Mouse (Mus musculus) MEL (cell line): ENCODE data around the gene 4930432K21Rik. TPM values are rescaled to one million over a fixed set of nuclear protein-coding genes. Genes with fewer than 3 reads are reported as not detected.

Experiments used
- DNase-seq: peaks from one replicate; pipeline ENCODE4 v3.0.0; 2011; ENCODE audit warnings: low read depth, low spot score
- H3K27ac ChIP-seq: 2 replicates; pipeline ENCODE4 v1.5.1; 2012; ENCODE audit warnings: low read depth, mild to moderate bottlenecking, control low read depth, low read length, moderate library complexity; ENCODE audit not compliant: control insufficient read depth
- H3K27me3 ChIP-seq, 2 experiments: fragments of 150-350 bp in 1 of 2; sonication (generic) in 1 of 2; 2 replicates each; pipeline ENCODE4 v1.6.1; 2012; ENCODE audit warnings: low read length in 2 of 2, mild to moderate bottlenecking in 2 of 2, improper control_type of control experiment in 1 of 2, moderate library complexity in 1 of 2; ENCODE audit not compliant: insufficient read depth in 2 of 2, control insufficient read depth in 1 of 2
- H3K36me3 ChIP-seq, 2 experiments: 2 replicates each; pipeline ENCODE4 v1.6.1; 2012 to 2014; ENCODE audit warnings: low read length in 2 of 2, improper control_type of control experiment in 1 of 2, inconsistent platforms in 1 of 2, mild to moderate bottlenecking in 1 of 2; ENCODE audit not compliant: insufficient read depth in 2 of 2, control insufficient read depth in 1 of 2
- H3K4me1 ChIP-seq, 2 experiments: fragments of 150-350 bp in 1 of 2; sonication (generic) in 1 of 2; 2 replicates each; pipeline ENCODE4 v1.6.1; 2012; ENCODE audit warnings: low read length in 2 of 2, improper control_type of control experiment in 1 of 2, mild to moderate bottlenecking in 1 of 2; ENCODE audit not compliant: insufficient read depth in 2 of 2, control insufficient read depth in 1 of 2
- H3K4me3 ChIP-seq, 2 experiments: fragments of 150-350 bp in 1 of 2; sonication (generic) in 1 of 2; 2 replicates each; pipeline ENCODE4 v1.5.1; 2012; ENCODE audit warnings: low read depth in 2 of 2, low read length in 2 of 2, mild to moderate bottlenecking in 2 of 2, moderate library complexity in 2 of 2, control low read depth in 1 of 2, improper control_type of control experiment in 1 of 2; ENCODE audit not compliant: control insufficient read depth in 1 of 2, insufficient read depth in 1 of 2
- H3K79me2 ChIP-seq: 2 replicates; pipeline ENCODE4 v1.6.1; 2012; ENCODE audit warnings: mild to moderate bottlenecking, low read length, moderate library complexity; ENCODE audit not compliant: control insufficient read depth, poor library complexity, insufficient read depth
- H3K9ac ChIP-seq: 2 replicates; pipeline ENCODE4 v1.6.1; 2012; ENCODE audit warnings: low read depth, mild to moderate bottlenecking, control low read depth, low read length, moderate library complexity; ENCODE audit not compliant: control insufficient read depth, poor library complexity, severe bottlenecking
- H3K9me3 ChIP-seq: fragments of 150-350 bp; sonication (generic); replicated peaks from 2 replicates; pipeline ENCODE4 v1.6.1; 2012; ENCODE audit warnings: mild to moderate bottlenecking, low read length, improper control_type of control experiment, moderate library complexity; ENCODE audit not compliant: insufficient read depth
- BHLHE40 ChIP-seq: IDR thresholded peaks from 2 replicates; pipeline ENCODE4 v1.6.1; 2012; ENCODE audit warnings: low read depth, mild to moderate bottlenecking, inconsistent platforms, low read length, improper control_type of control experiment, borderline replicate concordance
- CHD1 ChIP-seq: IDR thresholded peaks from 2 replicates; pipeline ENCODE4 v1.6.1; 2012; ENCODE audit warnings: low read depth, mild to moderate bottlenecking, inconsistent platforms, low read length, improper control_type of control experiment
- CTCF ChIP-seq, 3 experiments: IDR thresholded peaks in 2 of 3; conservative IDR thresholded peaks in 1 of 3; 2 replicates each; pipeline ENCODE4 v1.5.1; 2011 to 2012; ENCODE audit warnings: low read length in 3 of 3, low read depth in 2 of 3, mild to moderate bottlenecking in 2 of 3, improper control_type of control experiment in 1 of 3, inconsistent platforms in 1 of 3, mixed read lengths in 1 of 3, moderate library complexity in 1 of 3; ENCODE audit not compliant: control insufficient read depth in 1 of 3, insufficient read depth in 1 of 3, poor library complexity in 1 of 3, severe bottlenecking in 1 of 3
- ELF1 ChIP-seq: IDR thresholded peaks from 2 replicates; pipeline ENCODE4 v1.6.1; 2014; ENCODE audit warnings: low read depth, mild to moderate bottlenecking, inconsistent platforms, low read length, improper control_type of control experiment, moderate library complexity
- ETS1 ChIP-seq: IDR thresholded peaks from 2 replicates; pipeline ENCODE4 v1.6.1; 2012; ENCODE audit warnings: low read depth, mild to moderate bottlenecking, inconsistent platforms, low read length, improper control_type of control experiment, moderate library complexity
- GABPA ChIP-seq: IDR thresholded peaks from 2 replicates; pipeline ENCODE4 v1.6.1; 2012; ENCODE audit warnings: low read depth, mild to moderate bottlenecking, inconsistent platforms, low read length, improper control_type of control experiment, moderate library complexity
- GATA1 ChIP-seq: IDR thresholded peaks from 2 replicates; pipeline ENCODE4 v1.6.1; 2011; ENCODE audit warnings: low read depth, low read length, improper control_type of control experiment
- HCFC1 ChIP-seq: IDR thresholded peaks from 2 replicates; pipeline ENCODE4 v1.6.1; 2012; ENCODE audit warnings: low read depth, mild to moderate bottlenecking, inconsistent platforms, low read length, improper control_type of control experiment, moderate library complexity
- JUND ChIP-seq: IDR thresholded peaks from 2 replicates; pipeline ENCODE4 v1.6.1; 2011; ENCODE audit warnings: low read depth, mild to moderate bottlenecking, improper control_type of control experiment, low read length
- MAFK ChIP-seq: IDR thresholded peaks from 2 replicates; pipeline ENCODE4 v1.6.1; 2011; ENCODE audit warnings: low read depth, mild to moderate bottlenecking, low read length, improper control_type of control experiment, borderline replicate concordance
- MEF2A ChIP-seq: IDR thresholded peaks from 2 replicates; pipeline ENCODE4 v1.6.1; 2014; ENCODE audit warnings: low read depth, mild to moderate bottlenecking, inconsistent platforms, low read length, improper control_type of control experiment; ENCODE audit not compliant: poor library complexity, insufficient replicate concordance, severe bottlenecking; ENCODE audit errors: extremely low read depth
- MXI1 ChIP-seq: IDR thresholded peaks from 2 replicates; pipeline ENCODE4 v1.6.1; 2011; ENCODE audit warnings: mild to moderate bottlenecking, low read depth, low read length, improper control_type of control experiment
- MYB ChIP-seq: IDR thresholded peaks from 2 replicates; pipeline ENCODE4 v1.6.1; 2011; ENCODE audit warnings: mild to moderate bottlenecking, low read depth, low read length, improper control_type of control experiment
- NRF1 ChIP-seq: IDR thresholded peaks from 2 replicates; pipeline ENCODE4 v1.6.1; 2014; ENCODE audit warnings: low read depth, mild to moderate bottlenecking, inconsistent platforms, low read length, improper control_type of control experiment, moderate library complexity; ENCODE audit not compliant: poor library complexity, insufficient read depth, severe bottlenecking
- POLR2AphosphoS2 ChIP-seq: IDR thresholded peaks from 2 replicates; pipeline ENCODE4 v1.6.1; 2011; ENCODE audit warnings: low read length, improper control_type of control experiment
- POLR2AphosphoS5 ChIP-seq: IDR thresholded peaks from 2 replicates; pipeline ENCODE4 v1.6.1; 2012; ENCODE audit warnings: low read depth, borderline replicate concordance, mild to moderate bottlenecking, inconsistent platforms, low read length, moderate library complexity, mixed read lengths
- RAD21 ChIP-seq: IDR thresholded peaks from 2 replicates; pipeline ENCODE4 v1.6.1; 2011; ENCODE audit warnings: mild to moderate bottlenecking, low read depth, low read length, improper control_type of control experiment
- SIN3A ChIP-seq: IDR thresholded peaks from 2 replicates; pipeline ENCODE4 v1.6.1; 2012; ENCODE audit warnings: low read length, improper control_type of control experiment, inconsistent platforms
- TBP ChIP-seq: IDR thresholded peaks from 2 replicates; pipeline ENCODE4 v1.8.0; 2011; ENCODE audit warnings: low read depth, low read length, improper control_type of control experiment
- TCF12 ChIP-seq: IDR thresholded peaks from 2 replicates; pipeline ENCODE4 v1.6.1; 2014; ENCODE audit warnings: low read depth, mild to moderate bottlenecking, inconsistent platforms, low read length, improper control_type of control experiment, moderate library complexity
- ZC3H11A ChIP-seq: IDR thresholded peaks from 2 replicates; pipeline ENCODE4 v1.6.1; 2012; ENCODE audit warnings: low read depth, mild to moderate bottlenecking, inconsistent platforms, low read length, improper control_type of control experiment
- ZMIZ1 ChIP-seq: IDR thresholded peaks from 2 replicates; pipeline ENCODE4 v1.6.1; 2012; ENCODE audit warnings: low read depth, mild to moderate bottlenecking, inconsistent platforms, low read length, improper control_type of control experiment, moderate library complexity
- polyA plus RNA-seq, 2 experiments: library from polyadenylated mRNA; stranded (reverse) in 1 of 2; unstranded in 1 of 2; fragments of >175 nt in 1 of 2; fragments of >200 nt in 1 of 2; gene quantifications; 2 replicates each; pipeline versions ENCODE4 v1.2.1 to v1.2.4; 2012; ENCODE audit warnings: low replicate concordance in 2 of 2, low read depth in 1 of 2; ENCODE audit not compliant: insufficient read length in 2 of 2, insufficient read depth in 1 of 2, missing spikeins in 1 of 2
- total RNA-seq: library from RNA; depleted of rRNA; stranded (reverse); fragments of 300-350 nt; gene quantifications from 2 replicates; pipeline ENCODE4 v1.2.3, GENCODE M21; 2012

The 4930432K21Rik gene
- total and polyA plus RNA-seq, 3 experiments, result 2.2 to 3.0 TPM; not detected in 1

- TF ChIP-seq ETS1 (no peak), CTCF (IDR thresholded peaks at IDR 0.05 in 2 of 3, conservative IDR thresholded peaks at IDR 0.05 in 1 of 3; ENCODE audit: control insufficient read depth in 1 of 3, insufficient read depth in 1 of 3, low read depth in 2 of 3, low read length in 3 of 3, poor library complexity in 1 of 3, severe bottlenecking in 1 of 3) (no peak), CHD1 (no peak), MYB (no peak)
These were observed at the start of gene 4930432K21Rik, which contains the start of gene Cc2d1a (continued) for GRCm38 (mm10) chr8:84147769-84148530.

- Histone ChIP-seq H3K4me1 (peaks cover 0 to 3% of the 10 kb centered on the region in 2 experiments; a peak in 1 of 4 replicates), H3K36me3 (peaks cover 0 to 2% of the 10 kb centered on the region in 2 experiments; a peak in 2 of 4 replicates), H3K27ac (no peak overlapping the region), H3K9me3 (no peaks in the 10 kb centered on the region), H3K27me3 (no peaks in the 10 kb centered on the region), H3K9ac (no peak overlapping the region), H3K79me2 (peaks cover 2% of the 10 kb centered on the region; the same call in 1 of the 2 replicates), H3K4me3 (no peak overlapping the region)
- no peak for DNase-seq
- TF ChIP-seq CTCF (IDR thresholded peaks at IDR 0.05 in 2 of 3, conservative IDR thresholded peaks at IDR 0.05 in 1 of 3; ENCODE audit: control insufficient read depth in 1 of 3, insufficient read depth in 1 of 3, low read depth in 2 of 3, low read length in 3 of 3, poor library complexity in 1 of 3, severe bottlenecking in 1 of 3) (no peak), TCF12 (no peak), POLR2AphosphoS5 (no peak), JUND (no peak), BHLHE40 (no peak), NRF1 (no peak), GATA1 (no peak), ZC3H11A (no peak)
These were observed 49.4 kb upstream of the 4930432K21Rik start for GRCm38 (mm10) chr8:84098376-84098775.

- DNase-seq, result no peak
- Histone ChIP-seq H3K9ac (no peak overlapping the region), H3K36me3 (peaks cover 0 to 9% of the 10 kb centered on the region in 2 experiments; a peak in 3 of 4 replicates), H3K27me3 (no peaks in the 10 kb centered on the region), H3K79me2 (peaks cover 9% of the 10 kb centered on the region), H3K9me3 (no peaks in the 10 kb centered on the region), H3K27ac (no peak overlapping the region), H3K4me1 (peaks cover 2 to 13% of the 10 kb centered on the region in 2 experiments; a peak in 3 of 4 replicates), H3K4me3 (no peak overlapping the region)
- TF ChIP-seq HCFC1, result no peak
- TF ChIP-seq GATA1, result no peak
- TF ChIP-seq POLR2AphosphoS5, result no peak
- TF ChIP-seq RAD21, result no peak
- no peak for TF ChIP-seq ZMIZ1
- no peak for TF ChIP-seq ELF1
- no peak for TF ChIP-seq MAFK
- no peak for TF ChIP-seq MYB
- no peak for TF ChIP-seq TCF12
- no peak for TF ChIP-seq JUND
- TF ChIP-seq GABPA, result no peak
- no peak for TF ChIP-seq MXI1
- no peak for TF ChIP-seq POLR2AphosphoS2
- no peak for TF ChIP-seq SIN3A
- TF ChIP-seq TBP, result no peak
- TF ChIP-seq MEF2A, result no peak
These were observed 46.2 kb upstream of the 4930432K21Rik start for GRCm38 (mm10) chr8:84101476-84102270.
